Mouse (Mus musculus): ENCODE measurements around the gene Gm20696.

DNA sequence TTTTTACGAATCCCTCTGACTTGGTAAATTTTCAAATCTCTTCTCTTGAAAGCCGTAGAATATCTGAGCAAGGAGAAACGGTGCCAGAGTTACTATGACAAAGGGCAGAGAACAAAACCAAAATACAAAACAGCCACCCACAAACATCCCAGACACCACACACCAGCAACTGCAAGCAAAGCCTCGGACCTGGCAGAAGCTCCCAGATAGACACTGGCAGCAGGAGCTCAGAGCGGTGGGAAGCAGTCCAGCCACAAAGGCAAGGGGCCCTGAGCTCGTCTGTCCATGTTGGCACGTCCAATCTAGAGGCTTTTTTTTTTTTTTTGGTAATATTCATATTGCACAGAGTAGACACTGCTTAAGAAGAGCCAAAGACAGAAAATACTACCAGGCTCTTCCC is 202.7 kb downstream of the Gm20696 start:
- no peak for TF ChIP-seq CTCF (IDR thresholded peaks at IDR 0.05; ENCODE audit: low read depth, low read length)
- no peak for TF ChIP-seq POLR2A (IDR thresholded peaks at IDR 0.05; ENCODE audit: borderline replicate concordance, low read depth, low read length)

Data from bone marrow macrophage, adult 2 months (primary cell).